Mouse (Mus musculus) lung, postnatal 0 days (tissue): ENCODE measurements around the gene Mindy1. TPM values are rescaled to one million over a fixed set of nuclear protein-coding genes. Genes with fewer than 3 reads are reported as not detected.
A peak's percentile ranks its signal among the peaks of the same experiment; 100 is the strongest.

Experiments
- ATAC-seq: fragments of 200-750 bp; cut with Nextera tagmentation; 2 replicates; pipeline ENCODE4 v1.8.0; 2017; ENCODE audit warnings: moderate library complexity
- DNase-seq: peaks from one replicate; pipeline ENCODE4 v3.0.0-alpha.2; 2016; ENCODE audit warnings: low spot score
- H3K27ac ChIP-seq: fragments of 300-500 bp; sonication (generic); 2 replicates; pipeline ENCODE4 v1.5.1; 2014; ENCODE audit warnings: antibody characterized with exemption, mild to moderate bottlenecking, low read length, mixed read lengths
- H3K27me3 ChIP-seq: fragments of 300-500 bp; sonication (generic); replicated peaks from 2 replicates; pipeline ENCODE4 v1.6.1; 2014; ENCODE audit warnings: low read length, mixed read lengths; ENCODE audit not compliant: insufficient read depth
- H3K36me3 ChIP-seq: fragments of 300-500 bp; sonication (generic); 2 replicates; pipeline ENCODE4 v1.6.1; 2014; ENCODE audit warnings: low read length, mixed read lengths; ENCODE audit not compliant: insufficient read depth
- H3K4me1 ChIP-seq: fragments of 300-500 bp; sonication (generic); 2 replicates; pipeline ENCODE4 v1.6.1; 2014; ENCODE audit warnings: antibody characterized with exemption, low read depth, low read length, mixed read lengths; ENCODE audit not compliant: insufficient read depth
- H3K4me2 ChIP-seq: fragments of 300-500 bp; sonication (generic); replicated peaks from 2 replicates; pipeline ENCODE4 v1.6.1; 2014; ENCODE audit warnings: low read depth, mild to moderate bottlenecking, low read length, moderate library complexity, mixed read lengths
- H3K4me3 ChIP-seq: fragments of 300-500 bp; sonication (generic); 2 replicates; pipeline ENCODE4 v1.5.1; 2014; ENCODE audit warnings: low read depth, low read length
- H3K9ac ChIP-seq: fragments of 300-500 bp; sonication (generic); replicated peaks from 2 replicates; pipeline ENCODE4 v1.6.1; 2014; ENCODE audit warnings: low read depth, mild to moderate bottlenecking
- H3K9me3 ChIP-seq: fragments of 300-500 bp; sonication (generic); 2 replicates; pipeline ENCODE4 v1.6.1; 2016; ENCODE audit warnings: low read length, mixed read lengths
- CTCF ChIP-seq: IDR thresholded peaks from 2 replicates; pipeline ENCODE4 v1.5.1; 2016; ENCODE audit warnings: antibody characterized with exemption, mild to moderate bottlenecking
- EP300 ChIP-seq: IDR thresholded peaks from 2 replicates; pipeline ENCODE4 v1.6.1; 2016; ENCODE audit warnings: antibody characterized with exemption, mild to moderate bottlenecking, control low read depth
- WGBS: fragments of 180-500 bp; shearing (Covaris S2); extraction: QIAGEN DNeasy Blood & Tissue Kit; methylation state at CpG from one replicate; pipeline ENCODE4 v1.1.7; 2014; 5-methylcytosine and 5-hydroxymethylcytosine counted together
- polyA plus RNA-seq: library from polyadenylated mRNA; unstranded; fragments of >200 nt; fragmentation: Nextera tagmentation; extraction: Ambion mirVana; gene quantifications from 2 replicates; pipeline ENCODE4 v1.2.1, GENCODE M21; 2015

The Mindy1 gene
- polyA plus RNA-seq, 1 experiment from 2014 or later = 68.0 TPM

GRCm38 (mm10) chr3:95247660-95248336, 33.3 kb upstream of the Mindy1 start:
- Histone ChIP-seq H3K27me3 (no peaks in the 10 kb centered on the region), H3K4me2 (no peak overlapping the region), H3K27ac (no peak overlapping the region), H3K4me3 (no peak overlapping the region), H3K9ac (no peak overlapping the region), H3K4me1 (no peaks in the 10 kb centered on the region), H3K9me3 (no peaks in the 10 kb centered on the region), H3K36me3 (no peaks in the 10 kb centered on the region)
- ATAC-seq (no peak), DNase-seq (no peak)
- no peak for TF ChIP-seq EP300
- TF ChIP-seq CTCF = no peak
- WGBS = 46% methylated on average over 1 of the region's 1 CpGs

- ATAC-seq (no peak), DNase-seq (peak; percentile 4)
- Histone ChIP-seq H3K36me3 (peaks cover 8% of the 10 kb centered on the region), H3K27me3 (no peaks in the 10 kb centered on the region), H3K4me1 (no peaks in the 10 kb centered on the region), H3K4me3 (no peak overlapping the region), H3K4me2 (no peak overlapping the region), H3K9ac (no peak overlapping the region), H3K9me3 (no peaks in the 10 kb centered on the region), H3K27ac (no peak overlapping the region)
- TF ChIP-seq EP300 = no peak
- TF ChIP-seq CTCF = no peak
- WGBS = 71% methylated on average over 5 of the region's 5 CpGs
These were observed 30.8 kb upstream of the Mindy1 start for GRCm38 (mm10) chr3:95250361-95250760.

GRCm38 (mm10) chr3:95250783-95251424, 30.2 kb upstream of the Mindy1 start, which contains the start of gene Bnipl:
Gene Bnipl, minus strand, starts transcription at chr3:95251193.
- Histone ChIP-seq H3K27ac (0 out of 2 replicates have a peak within 1 kb of the TSS, but pooled peaks have one; percentile 5), H3K9ac (no peak within 1 kb of the TSS), H3K4me1 (no peaks in the 10 kb centered on the region), H3K36me3 (peaks cover 13% of the 10 kb centered on the region), H3K4me2 (no peak within 1 kb of the TSS), H3K27me3 (no peaks in the 10 kb centered on the region), H3K9me3 (no peaks in the 10 kb centered on the region), H3K4me3 (no peak within 1 kb of the TSS)
- TF ChIP-seq CTCF (no peak), EP300 (no peak)
- DNase-seq = peak; percentile 56
- peak; percentile 77 for ATAC-seq
- 27% methylated on average over 7 of the region's 7 CpGs for WGBS

- Histone ChIP-seq H3K4me1 (no peaks in the 10 kb centered on the region), H3K4me3 (no peak overlapping the region), H3K27me3 (no peaks in the 10 kb centered on the region), H3K4me2 (no peak overlapping the region), H3K9me3 (no peaks in the 10 kb centered on the region), H3K36me3 (peaks cover 47% of the 10 kb centered on the region), H3K27ac (no peak overlapping the region), H3K9ac (no peak overlapping the region)
- TF ChIP-seq EP300 (no peak), CTCF (no peak)
- no peak for DNase-seq
- no peak for ATAC-seq
- WGBS = 84% methylated on average over 5 of the region's 5 CpGs
These were observed 24.2 kb upstream of the Mindy1 start for GRCm38 (mm10) chr3:95256931-95257330.

GRCm38 (mm10) chr3:95261975-95262374, 19.2 kb upstream of the Mindy1 start:
- ATAC-seq = no peak
- DNase-seq = no peak
- Histone ChIP-seq H3K27ac (no peak overlapping the region), H3K4me3 (no peak overlapping the region), H3K4me1 (no peaks in the 10 kb centered on the region), H3K9me3 (no peaks in the 10 kb centered on the region), H3K4me2 (no peak overlapping the region), H3K36me3 (peaks cover 32% of the 10 kb centered on the region), H3K27me3 (no peaks in the 10 kb centered on the region), H3K9ac (no peak overlapping the region)
- 89% methylated on average over 4 of the region's 4 CpGs for WGBS
- TF ChIP-seq EP300 (no peak), CTCF (no peak)

GRCm38 (mm10) chr3:95263089-95263739, 17.9 kb upstream of the Mindy1 start:
- H3K36me3 ChIP-seq = peaks cover 29% of the 10 kb centered on the region
- WGBS = 43% methylated on average over 11 of the region's 11 CpGs

More at GRCm38 (mm10) chr3:95263089-95263739, 17.9 kb upstream of the Mindy1 start:
- Histone ChIP-seq H3K9ac (no peak overlapping the region), H3K9me3 (no peaks in the 10 kb centered on the region), H3K27ac (no peak overlapping the region), H3K27me3 (no peaks in the 10 kb centered on the region), H3K4me2 (no peak overlapping the region), H3K4me3 (no peak overlapping the region), H3K4me1 (no peaks in the 10 kb centered on the region)
- DNase-seq = peak; percentile 67
- peak; percentile 86 for TF ChIP-seq CTCF
- no peak for TF ChIP-seq EP300
- ATAC-seq = peak; percentile 81
